Mouse (Mus musculus): ENCODE data around the gene Enox1. TPM values are rescaled to one million over a fixed set of nuclear protein-coding genes. Genes with fewer than 3 reads are reported as not detected.

Gene Enox1
- total RNA-seq, 2 experiments from 2014 or later = 36.4 to 62.3 TPM

DNA sequence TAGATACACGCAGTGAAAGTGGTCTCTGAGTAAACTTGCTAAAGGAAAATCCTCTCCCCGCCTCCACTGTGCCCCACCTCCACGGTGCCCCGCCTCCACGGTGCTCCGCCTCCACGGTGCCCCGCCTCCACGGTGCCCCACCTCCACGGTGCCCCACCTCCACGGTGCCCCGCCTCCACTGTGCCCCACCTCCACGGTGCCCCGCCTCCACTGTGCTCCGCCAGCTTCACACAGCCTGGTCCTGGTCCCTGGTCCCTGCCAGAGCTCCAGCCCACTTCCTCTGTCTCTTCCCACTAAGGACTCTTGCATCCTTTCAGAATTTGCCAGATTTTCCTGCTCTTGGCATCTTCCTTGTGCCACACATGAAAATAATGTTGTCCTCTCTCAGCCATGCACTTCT is 326.5 kb downstream of the Enox1 start:
- intact Hi-C loops (cut with DNase I) = no loop called here
- no peak for DNase-seq (ENCODE audit: low spot score in 2 of 2)

DNA sequence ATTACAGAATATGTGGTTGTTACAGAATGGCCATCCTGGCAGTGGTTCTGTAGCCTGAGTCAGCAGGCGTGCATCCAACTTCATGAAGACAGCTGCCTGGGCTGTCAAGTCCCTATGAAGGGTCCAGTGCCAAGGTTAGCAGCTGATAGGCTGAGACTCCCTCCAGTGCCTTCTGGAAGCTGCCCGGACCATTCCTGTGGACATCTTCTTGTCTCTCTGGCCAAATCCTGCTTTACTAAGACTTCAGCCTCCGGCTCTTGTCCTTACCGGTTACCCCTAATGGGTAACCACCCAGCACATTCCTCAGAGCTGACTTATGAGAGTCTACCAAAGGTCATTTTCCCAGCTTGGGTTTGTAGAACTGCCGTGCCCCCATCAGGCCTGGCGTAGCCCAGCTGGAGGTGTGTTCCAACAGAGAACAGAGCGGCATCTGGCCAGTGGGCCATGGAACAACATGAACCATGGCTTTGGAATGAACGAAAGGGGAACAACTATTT is 328.4 kb downstream of the Enox1 start:
- DNase-seq (ENCODE audit: low spot score in 2 of 2) = peak in 1 of 2 experiments; percentile 45

DNA sequence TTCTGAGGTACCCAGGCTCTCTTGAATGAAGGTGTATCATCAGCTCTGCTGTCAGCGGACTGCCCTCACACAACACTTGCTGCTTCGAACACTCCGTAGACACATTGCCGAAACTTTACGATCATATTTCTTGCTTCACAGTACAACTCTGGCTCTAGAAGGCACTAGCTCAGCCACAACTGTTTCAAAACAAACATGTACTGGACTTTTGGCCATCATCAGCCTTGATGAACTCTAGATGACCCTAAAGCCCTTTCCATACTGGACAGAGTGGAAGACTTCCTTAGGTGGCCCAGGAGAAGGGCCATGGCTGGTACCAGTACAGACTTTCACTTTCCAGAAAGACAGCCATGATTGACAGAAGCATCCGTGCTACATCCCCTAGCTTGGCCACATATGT is 334.1 kb downstream of the Enox1 start:
- no peak for DNase-seq (ENCODE audit: low spot score in 2 of 2)
- intact Hi-C loops (cut with DNase I) = no loop called here

More for the DNA sequence above, 328.4 kb downstream of the Enox1 start:
- intact Hi-C loops (cut with DNase I) = no loop called here

- intact Hi-C loops (cut with DNase I) = no loop called here
- DNase-seq (ENCODE audit: low spot score in 2 of 2) = no peak
Observed at GRCm38 (mm10) chr14:77491731-77492130, 335.2 kb downstream of the Enox1 start.

GRCm38 (mm10) chr14:77499996-77500581 is 343.5 kb downstream of the Enox1 start:
- intact Hi-C loops (cut with DNase I) = no loop called here
- DNase-seq (ENCODE audit: low spot score in 2 of 2) = no peak

GRCm38 (mm10) chr14:77504458-77505135 is 348.0 kb downstream of the Enox1 start:
- DNase-seq (ENCODE audit: low spot score in 2 of 2) = no peak
- intact Hi-C loops (cut with DNase I) = no loop called here

- DNase-seq (ENCODE audit: low spot score in 2 of 2) = no peak
- intact Hi-C loops (cut with DNase I) = no loop called here
Observed at GRCm38 (mm10) chr14:77506341-77506740, 349.8 kb downstream of the Enox1 start.

DNA sequence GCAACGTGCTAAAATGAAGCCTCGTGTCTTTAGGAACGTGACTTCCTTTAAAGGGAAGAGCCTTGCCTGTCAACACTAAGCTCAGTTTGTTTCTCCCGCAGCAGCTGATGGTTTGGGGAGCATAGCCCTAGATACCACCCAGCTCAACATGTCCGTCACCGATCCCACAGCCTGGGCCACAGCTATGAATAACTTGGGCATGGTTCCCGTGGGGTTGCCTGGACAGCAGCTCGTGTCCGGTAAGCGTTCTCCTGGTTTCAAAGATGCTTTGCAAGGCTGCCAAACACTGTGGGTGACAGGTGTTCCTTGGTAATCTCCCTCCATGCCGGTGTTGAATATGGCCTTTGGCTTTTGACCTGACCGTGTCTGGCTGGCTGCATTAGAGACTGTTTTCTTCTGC is 351.5 kb downstream of the Enox1 start:
- intact Hi-C loops (cut with DNase I) = no loop called here
- no peak for DNase-seq (ENCODE audit: low spot score in 2 of 2)

GRCm38 (mm10) chr14:77509042-77509441 is 352.5 kb downstream of the Enox1 start:
- no peak for DNase-seq (ENCODE audit: low spot score in 2 of 2)
- intact Hi-C loops (cut with DNase I) = no loop called here

DNA sequence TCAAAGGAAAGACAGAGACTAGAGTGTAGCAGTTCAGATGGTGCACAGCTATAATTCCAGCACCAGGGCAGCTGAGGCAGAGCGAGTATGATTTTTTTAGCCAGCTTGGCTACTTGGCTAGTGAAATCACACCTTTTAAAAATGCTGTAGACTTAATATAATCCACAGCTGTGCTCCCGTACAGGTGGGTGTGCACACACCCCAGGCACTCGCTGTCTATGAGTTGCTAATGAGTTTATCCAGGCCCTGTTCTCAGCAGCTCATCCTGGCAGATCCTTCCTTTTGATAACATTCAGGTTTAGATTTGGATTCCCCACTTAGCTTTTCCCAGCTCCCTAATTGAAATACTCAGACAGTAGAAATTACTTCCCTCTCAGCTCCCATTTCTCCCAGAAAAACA is 353.4 kb downstream of the Enox1 start:
- no peak for DNase-seq (ENCODE audit: low spot score in 2 of 2)
- intact Hi-C loops (cut with DNase I) = no loop called here

DNA sequence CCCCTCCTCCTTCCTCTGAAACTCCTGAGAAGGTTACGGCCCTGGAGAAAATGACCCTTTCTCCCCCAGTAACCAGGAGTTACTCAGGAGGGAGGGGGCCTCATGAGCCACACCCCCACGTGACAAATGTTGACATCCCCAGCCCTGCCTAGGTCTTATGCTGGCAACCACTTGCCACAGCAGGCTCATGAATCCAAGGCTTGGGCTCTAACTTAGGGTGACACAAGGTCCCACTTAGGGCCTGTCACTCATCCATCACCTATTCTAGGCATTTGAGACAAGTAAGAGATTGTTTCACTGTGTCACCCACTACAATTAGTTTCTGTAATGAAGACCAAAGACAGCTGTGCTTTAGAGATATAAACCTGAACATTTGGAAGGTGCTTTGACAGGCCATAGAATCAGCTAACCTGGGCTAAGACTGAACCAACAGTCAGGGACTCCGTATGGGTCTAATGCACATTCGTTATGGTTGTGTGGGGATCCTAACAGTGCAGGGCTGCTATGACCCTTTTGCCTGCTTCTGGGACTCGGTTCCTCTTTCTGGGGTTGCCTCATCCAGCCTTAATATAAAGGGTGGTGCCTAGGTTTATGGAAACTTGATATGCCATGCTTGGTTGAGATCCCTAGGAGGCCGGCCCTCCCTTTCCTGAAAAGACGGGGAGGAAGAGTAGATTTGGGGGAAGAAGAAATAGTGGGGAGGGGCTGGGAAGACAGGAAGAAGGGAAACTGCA is 354.7 kb downstream of the Enox1 start:
- no peak for DNase-seq (ENCODE audit: low spot score in 2 of 2)
- intact Hi-C loops (cut with DNase I) = no loop called here

- intact Hi-C loops (cut with DNase I) = no loop called here
- no peak for DNase-seq (ENCODE audit: low spot score in 2 of 2)
Observed at GRCm38 (mm10) chr14:77518017-77518416, 361.5 kb downstream of the Enox1 start.

- DNase-seq (ENCODE audit: low spot score in 2 of 2) = no peak
- intact Hi-C loops (cut with DNase I) = no loop called here
Observed at GRCm38 (mm10) chr14:77518941-77519695, 362.6 kb downstream of the Enox1 start.

GRCm38 (mm10) chr14:77519701-77520100 is 363.1 kb downstream of the Enox1 start:
- intact Hi-C loops (cut with DNase I) = no loop called here

GRCm38 (mm10) chr14:77524303-77524702 is 367.7 kb downstream of the Enox1 start:
- DNase-seq (ENCODE audit: low spot score in 2 of 2) = no peak
- intact Hi-C loops (cut with DNase I) = no loop called here

More at GRCm38 (mm10) chr14:77519701-77520100, 363.1 kb downstream of the Enox1 start:
- DNase-seq (ENCODE audit: low spot score in 2 of 2) = no peak

DNA sequence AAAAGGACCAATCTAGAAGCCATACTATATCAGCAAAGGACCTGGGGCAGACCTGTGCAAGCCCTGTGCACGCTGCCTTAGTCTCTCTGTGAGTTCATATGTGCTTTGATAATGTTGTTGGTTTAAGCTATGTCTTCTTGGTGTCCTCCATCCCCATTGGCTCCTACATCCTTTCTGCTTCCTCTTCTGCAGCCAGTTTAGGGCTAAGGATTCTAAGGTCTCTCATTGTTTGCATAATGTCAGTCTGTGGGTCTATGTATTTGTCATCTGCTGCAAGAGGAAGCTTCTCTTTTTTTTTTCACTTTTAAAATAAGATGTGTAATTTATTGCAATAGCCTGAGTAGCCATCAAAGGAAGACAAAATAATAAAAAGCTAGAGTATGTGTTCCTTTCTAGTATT is 369.7 kb downstream of the Enox1 start:
- DNase-seq (ENCODE audit: low spot score in 2 of 2) = no peak
- intact Hi-C loops (cut with DNase I) = no loop called here

DNA sequence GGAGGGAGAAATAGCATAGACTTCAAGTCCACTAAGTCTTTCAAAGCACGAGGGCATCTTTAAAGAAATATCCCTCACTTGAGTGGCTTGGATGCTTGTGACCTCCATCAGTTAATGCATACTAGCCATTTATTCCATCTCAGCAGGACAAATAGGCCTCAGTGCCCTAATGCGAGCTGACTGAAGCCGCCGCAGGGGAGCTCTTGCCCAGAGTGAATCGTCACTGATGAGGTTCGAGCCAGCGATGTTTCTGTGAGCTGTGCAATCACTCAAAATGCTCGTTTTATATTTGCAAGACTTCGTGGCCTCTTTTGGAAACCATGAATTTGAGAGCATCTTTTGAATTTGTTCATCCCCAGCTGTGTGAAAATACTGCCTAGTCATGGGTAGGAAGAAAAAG is 372.6 kb downstream of the Enox1 start:
- intact Hi-C loops (cut with DNase I) = no loop called here
- DNase-seq (ENCODE audit: low spot score in 2 of 2) = no peak

- intact Hi-C loops (cut with DNase I) = no loop called here
Observed at GRCm38 (mm10) chr14:77529621-77530020, 373.1 kb downstream of the Enox1 start.

GRCm38 (mm10) chr14:77533638-77534037 is 377.1 kb downstream of the Enox1 start:
- intact Hi-C loops (cut with DNase I) = no loop called here
- DNase-seq (ENCODE audit: low spot score in 2 of 2) = no peak

More at GRCm38 (mm10) chr14:77529621-77530020, 373.1 kb downstream of the Enox1 start:
- no peak for DNase-seq (ENCODE audit: low spot score in 2 of 2)

DNA sequence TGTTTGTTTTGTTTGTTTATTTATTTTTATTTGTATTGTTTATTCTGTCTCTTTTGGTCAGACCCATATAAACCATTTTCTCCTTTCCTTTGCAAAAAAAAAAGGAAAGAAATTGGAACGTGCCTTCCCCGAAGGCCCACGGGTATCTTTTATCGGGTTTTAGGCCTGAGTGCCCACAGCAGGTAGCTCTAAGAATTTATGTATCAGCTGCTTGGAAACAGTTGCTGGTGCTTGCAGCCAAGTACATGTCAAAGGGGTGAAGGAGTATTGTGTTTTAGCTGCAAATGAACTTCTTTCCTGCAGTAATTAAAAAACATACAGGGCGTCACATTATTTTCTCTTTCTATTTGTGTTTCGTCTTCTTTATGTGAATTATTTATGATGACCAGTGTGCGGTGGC is 377.6 kb downstream of the Enox1 start:
- DNase-seq (ENCODE audit: low spot score in 2 of 2) = no peak
- intact Hi-C loops (cut with DNase I) = no loop called here
